Mouse (Mus musculus) embryonic facial prominence, embryonic 12.5 days (tissue): ENCODE measurements around the gene Lpcat3. TPM values are rescaled to one million over a fixed set of nuclear protein-coding genes. Genes with fewer than 3 reads are reported as not detected.

Experiments used
- ATAC-seq: fragments of 200-750 bp; cut with Nextera tagmentation; 2 replicates; pipeline ENCODE4 v1.8.0; 2017; ENCODE audit not compliant: insufficient number of reproducible peaks, insufficient read depth, low FRiP score, low TSS enrichment
- H3K27ac ChIP-seq: fragments of 300-500 bp; sonication (generic); 2 replicates; pipeline ENCODE4 v1.5.1; 2016; ENCODE audit warnings: mild to moderate bottlenecking
- H3K27me3 ChIP-seq: fragments of 300-500 bp; sonication (generic); 2 replicates; pipeline ENCODE4 v1.6.1; 2016; ENCODE audit warnings: mild to moderate bottlenecking, moderate library complexity
- H3K36me3 ChIP-seq: fragments of 300-500 bp; sonication (generic); 2 replicates; pipeline ENCODE4 v1.6.1; 2016; ENCODE audit warnings: mild to moderate bottlenecking
- H3K4me1 ChIP-seq: fragments of 300-500 bp; sonication (generic); 2 replicates; pipeline ENCODE4 v1.6.1; 2016
- H3K4me2 ChIP-seq: fragments of 300-500 bp; sonication (generic); replicated peaks from 2 replicates; pipeline ENCODE4 v1.6.1; 2016; ENCODE audit warnings: mild to moderate bottlenecking, moderate library complexity
- H3K4me3 ChIP-seq: fragments of 300-500 bp; sonication (generic); 2 replicates; pipeline ENCODE4 v1.5.1; 2016; ENCODE audit warnings: mild to moderate bottlenecking
- H3K9ac ChIP-seq: fragments of 300-500 bp; sonication (generic); 2 replicates; pipeline ENCODE4 v1.6.1; 2016; ENCODE audit warnings: mild to moderate bottlenecking, moderate library complexity
- H3K9me3 ChIP-seq: fragments of 300-500 bp; sonication (generic); 2 replicates; pipeline ENCODE4 v1.6.1; 2016; ENCODE audit warnings: mild to moderate bottlenecking, moderate library complexity
- WGBS: fragments of 180-500 bp; shearing (Covaris S2); methylation state at CpG from one replicate; pipeline ENCODE4 v1.1.7; 2016; 5-methylcytosine and 5-hydroxymethylcytosine counted together
- polyA plus RNA-seq: library from polyadenylated mRNA; unstranded; fragments of >200 nt; fragmentation: Nextera tagmentation; extraction: Ambion mirVana; gene quantifications from 2 replicates; pipeline ENCODE4 v1.2.1, GENCODE M21; 2016

Gene Lpcat3
- polyA plus RNA-seq, 1 experiment from 2014 or later = 49.1 TPM

GRCm38 (mm10) chr6:124711824-124712782 lies 49.3 kb downstream of the Lpcat3 start, which contains the start of the genes Emg1 and Phb2:
TSS of gene Emg1 (minus strand) at chr6:124712178.
TSS of gene Phb2 (plus strand) at chr6:124712336.
- no peaks in the 10 kb centered on the region for H3K27me3 ChIP-seq
- under 1% methylated on average over 73 of the region's 76 CpGs for WGBS
- H3K9ac ChIP-seq = peak within 1 kb of the TSS; percentile 92
- H3K9me3 ChIP-seq = no peaks in the 10 kb centered on the region
- ATAC-seq = peak; percentile 96
- peaks cover 23% of the 10 kb centered on the region for H3K4me1 ChIP-seq
- H3K4me2 ChIP-seq = peak within 1 kb of the TSS; percentile 95
- H3K36me3 ChIP-seq = peaks cover 47% of the 10 kb centered on the region
- peak within 1 kb of the TSS; percentile 83 for H3K27ac ChIP-seq
- peak within 1 kb of the TSS; percentile 94 for H3K4me3 ChIP-seq

GRCm38 (mm10) chr6:124712918-124713317 lies 50.1 kb downstream of the Lpcat3 start:
- peaks cover 23% of the 10 kb centered on the region for H3K4me1 ChIP-seq
- H3K4me2 ChIP-seq = peak overlapping the region; percentile 95
- peaks cover 43% of the 10 kb centered on the region for H3K36me3 ChIP-seq
- H3K27me3 ChIP-seq = no peaks in the 10 kb centered on the region
- H3K4me3 ChIP-seq = peak overlapping the region; percentile 94
- ATAC-seq = no peak
- 13% methylated on average over 11 of the region's 11 CpGs for WGBS
- H3K27ac ChIP-seq = peak overlapping the region; percentile 83; the same call in 1 of the 2 replicates
- H3K9ac ChIP-seq = peak overlapping the region; percentile 92
- no peaks in the 10 kb centered on the region for H3K9me3 ChIP-seq

- Histone ChIP-seq H3K4me3 (no peak overlapping the region), H3K36me3 (peaks cover 36% of the 10 kb centered on the region), H3K27ac (peak overlapping the region; percentile 23; the same call in 1 of the 2 replicates), H3K4me1 (peaks cover 13% of the 10 kb centered on the region), H3K9me3 (no peaks in the 10 kb centered on the region), H3K27me3 (no peaks in the 10 kb centered on the region), H3K4me2 (peak overlapping the region; percentile 36; the same call in 1 of the 2 replicates), H3K9ac (no peak overlapping the region)
- no peak for ATAC-seq
- 67% methylated on average over 20 of the region's 20 CpGs for WGBS
Observed at GRCm38 (mm10) chr6:124716864-124717490, 54.1 kb downstream of the Lpcat3 start.

- H3K27me3 ChIP-seq = no peaks in the 10 kb centered on the region
- no peak for ATAC-seq
- peaks cover 36% of the 10 kb centered on the region for H3K36me3 ChIP-seq
- no peaks in the 10 kb centered on the region for H3K9me3 ChIP-seq
- peaks cover 12% of the 10 kb centered on the region for H3K4me1 ChIP-seq
- H3K27ac ChIP-seq = peak overlapping the region; percentile 60
- peak overlapping the region; percentile 31 for H3K4me3 ChIP-seq
- H3K4me2 ChIP-seq = peak overlapping the region; percentile 36
- H3K9ac ChIP-seq = peak overlapping the region; percentile 48; the same call in 1 of the 2 replicates
- WGBS = 70% methylated on average over 13 of the region's 13 CpGs
Observed at GRCm38 (mm10) chr6:124717968-124718367, 55.1 kb downstream of the Lpcat3 start.

- Histone ChIP-seq H3K4me3 (peak overlapping the region; percentile 31), H3K27me3 (no peaks in the 10 kb centered on the region), H3K9ac (peak overlapping the region; percentile 48), H3K4me2 (peak overlapping the region; percentile 34), H3K9me3 (no peaks in the 10 kb centered on the region), H3K36me3 (peaks cover 36% of the 10 kb centered on the region), H3K4me1 (peaks cover 5% of the 10 kb centered on the region; the same call in 1 of the 2 replicates), H3K27ac (peak overlapping the region; percentile 60)
- 53% methylated on average over 15 of the region's 16 CpGs for WGBS
- no peak for ATAC-seq
Observed at GRCm38 (mm10) chr6:124718703-124719102, 55.9 kb downstream of the Lpcat3 start.

- H3K27me3 ChIP-seq = no peaks in the 10 kb centered on the region
- H3K36me3 ChIP-seq = peaks cover 30% of the 10 kb centered on the region
- peak overlapping the region; percentile 60 for H3K27ac ChIP-seq
- ATAC-seq = no peak
- H3K4me1 ChIP-seq = no peaks in the 10 kb centered on the region
- no peaks in the 10 kb centered on the region for H3K9me3 ChIP-seq
- 68% methylated on average over 7 of the region's 7 CpGs for WGBS
- peak overlapping the region; percentile 48 for H3K9ac ChIP-seq
- peak overlapping the region; percentile 34 for H3K4me2 ChIP-seq
- H3K4me3 ChIP-seq = peak overlapping the region; percentile 31
Observed at GRCm38 (mm10) chr6:124719354-124719978, 56.6 kb downstream of the Lpcat3 start.

GRCm38 (mm10) chr6:124720904-124721303 lies 58.1 kb downstream of the Lpcat3 start:
- WGBS = 69% methylated on average over 11 of the region's 11 CpGs
- no peaks in the 10 kb centered on the region for H3K27me3 ChIP-seq
- H3K9ac ChIP-seq = no peak overlapping the region
- H3K36me3 ChIP-seq = peaks cover 15% of the 10 kb centered on the region
- H3K9me3 ChIP-seq = no peaks in the 10 kb centered on the region
- H3K4me3 ChIP-seq = no peak overlapping the region
- no peak for ATAC-seq
- H3K27ac ChIP-seq = no peak overlapping the region
- no peaks in the 10 kb centered on the region for H3K4me1 ChIP-seq
- no peak overlapping the region for H3K4me2 ChIP-seq

GRCm38 (mm10) chr6:124722876-124723473 lies 60.1 kb downstream of the Lpcat3 start:
- no peak for ATAC-seq
- Histone ChIP-seq H3K4me2 (no peak overlapping the region), H3K27ac (no peak overlapping the region), H3K27me3 (no peaks in the 10 kb centered on the region), H3K36me3 (no peaks in the 10 kb centered on the region), H3K4me1 (no peaks in the 10 kb centered on the region), H3K4me3 (no peak overlapping the region), H3K9ac (no peak overlapping the region), H3K9me3 (no peaks in the 10 kb centered on the region)
- WGBS = 84% methylated on average over 6 of the region's 6 CpGs

GRCm38 (mm10) chr6:124723541-124723940 lies 60.7 kb downstream of the Lpcat3 start:
- H3K36me3 ChIP-seq = no peaks in the 10 kb centered on the region
- no peaks in the 10 kb centered on the region for H3K9me3 ChIP-seq
- WGBS = 78% methylated on average over 8 of the region's 8 CpGs
- no peaks in the 10 kb centered on the region for H3K4me1 ChIP-seq
- H3K27me3 ChIP-seq = no peaks in the 10 kb centered on the region
- H3K9ac ChIP-seq = no peak overlapping the region
- H3K27ac ChIP-seq = no peak overlapping the region
- ATAC-seq = no peak
- H3K4me2 ChIP-seq = no peak overlapping the region
- no peak overlapping the region for H3K4me3 ChIP-seq

GRCm38 (mm10) chr6:124724472-124724871 lies 61.6 kb downstream of the Lpcat3 start:
- WGBS = 88% methylated on average over 10 of the region's 10 CpGs

GRCm38 (mm10) chr6:124728621-124729020 lies 65.8 kb downstream of the Lpcat3 start:
- Histone ChIP-seq H3K9me3 (no peaks in the 10 kb centered on the region), H3K27me3 (no peaks in the 10 kb centered on the region), H3K27ac (no peak overlapping the region), H3K4me2 (no peak overlapping the region), H3K36me3 (no peaks in the 10 kb centered on the region), H3K9ac (no peak overlapping the region), H3K4me3 (no peak overlapping the region), H3K4me1 (peaks cover 8% of the 10 kb centered on the region; the same call in 1 of the 2 replicates)
- WGBS = 87% methylated on average over 10 of the region's 10 CpGs
- no peak for ATAC-seq

More at GRCm38 (mm10) chr6:124724472-124724871, 61.6 kb downstream of the Lpcat3 start:
- no peak overlapping the region for H3K9ac ChIP-seq
- H3K4me3 ChIP-seq = no peak overlapping the region
- no peaks in the 10 kb centered on the region for H3K27me3 ChIP-seq
- H3K27ac ChIP-seq = no peak overlapping the region
- no peak for ATAC-seq
- no peaks in the 10 kb centered on the region for H3K9me3 ChIP-seq
- H3K4me2 ChIP-seq = no peak overlapping the region
- no peaks in the 10 kb centered on the region for H3K4me1 ChIP-seq
- no peaks in the 10 kb centered on the region for H3K36me3 ChIP-seq
